Mouse (Mus musculus) B cell, adult 67 days (primary cell): Measurements from ENCODE around the gene Uqcrq. TPM values are rescaled to one million over a fixed set of nuclear protein-coding genes. Genes with fewer than 3 reads are reported as not detected.

Experiments
- total RNA-seq, 2 experiments: library from RNA; stranded (reverse); gene quantifications; 4 replicates each; pipeline ENCODE4 v1.2.4; 2023

Uqcrq gene
- 100 to 1,000 TPM; 127 to 151 TPM for total RNA-seq

GRCm38 (mm10) chr11:53430670-53431346, at the start of gene Uqcrq, which contains the start of gene Gdf9:
Gene Uqcrq, minus strand, starts transcription at chr11:53430831.
Gene Gdf9, plus strand, starts transcription at chr11:53431023.

DNA sequence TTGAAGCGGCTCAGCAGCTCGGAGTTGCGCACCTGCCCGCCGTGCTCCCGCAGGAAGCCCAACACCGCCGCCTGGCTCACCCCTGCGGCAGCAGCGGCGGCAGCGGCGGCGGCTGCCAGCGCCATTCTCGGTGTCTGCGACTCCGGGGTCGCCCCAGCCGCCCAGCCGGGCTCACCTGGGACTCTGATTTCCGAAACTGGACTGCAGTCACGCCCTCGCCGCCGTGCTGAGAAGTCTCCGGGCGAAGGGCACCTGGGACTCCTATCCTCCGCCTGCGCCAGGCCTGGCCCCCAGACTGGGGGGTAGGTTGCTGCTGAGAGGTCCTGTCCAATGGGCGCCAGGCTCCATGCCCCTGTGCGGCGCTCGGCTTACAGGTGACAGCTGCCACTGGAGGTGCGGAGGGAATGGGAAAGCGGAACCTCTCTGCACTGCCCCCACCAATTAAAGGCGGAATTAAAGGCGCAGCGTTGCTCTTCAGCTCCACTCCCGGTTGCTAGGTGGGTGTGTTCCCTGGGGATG, 49.2 kb upstream of the Uqcrq start, which contains the start of the genes Gm9945 and Sowaha:
Gene Gm9945, plus strand, starts transcription at position 384 of the 519 bp plus-strand sequence.
Gene Sowaha, minus strand, starts transcription at position 492 of the 519 bp plus-strand sequence.

GRCm38 (mm10) chr11:53469968-53470695, 39.5 kb upstream of the Uqcrq start, which contains the start of gene Gm9837:
Gene Gm9837, minus strand, starts transcription at chr11:53470479.

GRCm38 (mm10) chr11:53456474-53457371, 26.1 kb upstream of the Uqcrq start, which contains the start of the genes Gm10447 and Shroom1:
Gene Gm10447, minus strand, starts transcription at chr11:53457110.
Gene Shroom1, plus strand, starts transcription at chr11:53457205.

DNA sequence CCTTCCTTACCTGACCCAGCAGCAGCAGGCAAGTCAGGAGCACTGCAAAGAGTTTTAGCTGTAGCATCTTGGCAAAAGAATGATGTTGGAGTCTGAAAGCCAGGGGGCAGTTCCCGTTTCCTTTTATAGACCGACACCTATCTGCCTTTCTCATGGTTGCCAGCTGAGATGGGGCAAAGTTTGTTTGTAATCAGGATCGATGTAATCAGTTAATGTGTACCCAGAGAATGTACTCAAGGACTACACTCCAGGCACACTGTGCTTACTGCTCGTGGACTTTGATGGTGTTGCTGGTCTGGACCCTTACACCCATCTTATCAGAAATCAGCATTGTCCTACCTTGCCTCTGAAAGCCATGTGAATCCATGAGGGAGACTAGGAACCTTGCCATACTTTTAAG, 7.6 kb downstream of the Uqcrq start, which contains the start of gene Leap2:
Gene Leap2, minus strand, starts transcription at position 135 of the 400 bp plus-strand sequence.

Other genes starting within 250 kb of the Uqcrq start
- 100 to 1,000 TPM; 103 to 114 TPM for gene Hspa4, start 130.4 kb downstream of the Uqcrq start, total RNA-seq
- gene Zcchc10, start 106.2 kb downstream of the Uqcrq start, total RNA-seq = 10 to 100 TPM; 13.1 to 14.4 TPM
- 100 to 1,000 TPM; 320 to 326 TPM for gene Aff4, start 80.0 kb downstream of the Uqcrq start, total RNA-seq
- not detected for gene Leap2, start 7.7 kb downstream of the Uqcrq start, total RNA-seq
- gene Gdf9, start 192 bp upstream of the Uqcrq start, total RNA-seq = under 1 TPM; 0.42 to 0.70 TPM
- not detected for gene Gm10447, start 26.3 kb upstream of the Uqcrq start, total RNA-seq
- gene Shroom1, start 26.4 kb upstream of the Uqcrq start, total RNA-seq = not detected
- gene Gm9837, start 39.6 kb upstream of the Uqcrq start, total RNA-seq = not detected
- gene Gm9945, start 49.3 kb upstream of the Uqcrq start, total RNA-seq = not detected
- not detected for gene Sowaha, start 49.4 kb upstream of the Uqcrq start, total RNA-seq
- gene Sept8, start 88.4 kb upstream of the Uqcrq start, total RNA-seq = under 1 TPM in 1 of 2 experiments, not detected in 1; 0.23 TPM
- gene Kif3a, start 136.5 kb upstream of the Uqcrq start, total RNA-seq = 1 to 10 TPM; 7.0 to 8.5 TPM
- not detected for gene Il4, start 187.8 kb upstream of the Uqcrq start, total RNA-seq
- not detected for gene Il13, start 203.9 kb upstream of the Uqcrq start, total RNA-seq